Mouse (Mus musculus) intestine, embryonic 15.5 days (tissue): ENCODE data around the gene Gapvd1. TPM values are rescaled to one million over a fixed set of nuclear protein-coding genes. Genes with fewer than 3 reads are reported as not detected.
"Not testable (repeated sequence)": the region's sequence is repeated elsewhere in the genome, so short reads cannot be mapped to it uniquely, and the experiment has no call there.

Experiments used
- ATAC-seq: fragments of 200-750 bp; cut with Nextera tagmentation; 2 replicates; pipeline ENCODE4 v1.8.0; 2017; ENCODE audit warnings: moderate TSS enrichment, moderate library complexity
- H3K27ac ChIP-seq: fragments of 300-500 bp; sonication (generic); 2 replicates; pipeline ENCODE4 v1.5.1; 2015; ENCODE audit warnings: mild to moderate bottlenecking, inconsistent platforms
- H3K27me3 ChIP-seq: fragments of 300-500 bp; sonication (generic); replicated peaks from 2 replicates; pipeline ENCODE4 v1.6.1; 2015; ENCODE audit warnings: inconsistent platforms
- H3K36me3 ChIP-seq: fragments of 300-500 bp; sonication (generic); 2 replicates; pipeline ENCODE4 v1.6.1; 2015; ENCODE audit warnings: inconsistent platforms
- H3K4me1 ChIP-seq: fragments of 300-500 bp; sonication (generic); replicated peaks from 2 replicates; pipeline ENCODE4 v1.6.1; 2015; ENCODE audit warnings: inconsistent platforms
- H3K4me2 ChIP-seq: fragments of 300-500 bp; sonication (generic); replicated peaks from 2 replicates; pipeline ENCODE4 v1.6.1; 2015; ENCODE audit warnings: mild to moderate bottlenecking, inconsistent platforms
- H3K4me3 ChIP-seq: fragments of 300-500 bp; sonication (generic); replicated peaks from 2 replicates; pipeline ENCODE4 v1.5.1; 2015; ENCODE audit warnings: inconsistent platforms
- H3K9ac ChIP-seq: fragments of 300-500 bp; sonication (generic); 2 replicates; pipeline ENCODE4 v1.6.1; 2015; ENCODE audit warnings: inconsistent platforms
- H3K9me3 ChIP-seq: fragments of 300-500 bp; sonication (generic); 2 replicates; pipeline ENCODE4 v1.6.1; 2016; ENCODE audit warnings: inconsistent platforms
- WGBS: fragments of 180-500 bp; shearing (Covaris S2); methylation state at CpG from one replicate; pipeline ENCODE4 v1.1.7; 2015; 5-methylcytosine and 5-hydroxymethylcytosine counted together
- polyA plus RNA-seq: library from polyadenylated mRNA; unstranded; fragments of >200 nt; fragmentation: Nextera tagmentation; extraction: Ambion mirVana; gene quantifications from 2 replicates; pipeline ENCODE4 v1.2.1, GENCODE M21; 2015

Gapvd1 gene
- polyA plus RNA-seq, 1 experiment from 2014 or later: 69.5 TPM

DNA sequence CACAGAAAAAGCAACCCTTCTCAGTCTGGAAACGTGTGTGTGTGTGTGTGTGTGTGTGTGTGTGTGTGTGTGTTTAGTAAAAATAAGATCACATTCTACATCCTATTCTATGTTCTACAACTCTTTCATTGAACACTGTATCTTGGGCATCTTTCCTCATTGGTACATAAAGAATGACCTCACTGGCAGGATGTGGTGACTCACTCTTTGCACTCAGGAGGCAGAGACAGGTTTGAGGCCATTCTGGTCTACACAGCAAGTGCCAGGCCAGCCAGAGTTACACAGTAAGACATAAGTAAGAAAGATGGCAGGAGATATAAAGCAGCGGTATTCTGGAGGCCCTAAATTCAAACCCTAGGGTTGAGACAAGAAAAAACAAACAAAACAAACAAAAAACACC, 7.8 kb upstream of the Gapvd1 start:
- H3K27ac ChIP-seq: no peak overlapping the region
- WGBS: 66% methylated on average over 2 of the region's 2 CpGs
- no peaks in the 10 kb centered on the region for H3K36me3 ChIP-seq
- no peak overlapping the region for H3K4me3 ChIP-seq
- no peak overlapping the region for H3K4me2 ChIP-seq
- no peak for ATAC-seq
- no peak overlapping the region for H3K9ac ChIP-seq
- no peaks in the 10 kb centered on the region for H3K4me1 ChIP-seq
- H3K27me3 ChIP-seq: no peaks in the 10 kb centered on the region
- H3K9me3 ChIP-seq: no peaks in the 10 kb centered on the region

DNA sequence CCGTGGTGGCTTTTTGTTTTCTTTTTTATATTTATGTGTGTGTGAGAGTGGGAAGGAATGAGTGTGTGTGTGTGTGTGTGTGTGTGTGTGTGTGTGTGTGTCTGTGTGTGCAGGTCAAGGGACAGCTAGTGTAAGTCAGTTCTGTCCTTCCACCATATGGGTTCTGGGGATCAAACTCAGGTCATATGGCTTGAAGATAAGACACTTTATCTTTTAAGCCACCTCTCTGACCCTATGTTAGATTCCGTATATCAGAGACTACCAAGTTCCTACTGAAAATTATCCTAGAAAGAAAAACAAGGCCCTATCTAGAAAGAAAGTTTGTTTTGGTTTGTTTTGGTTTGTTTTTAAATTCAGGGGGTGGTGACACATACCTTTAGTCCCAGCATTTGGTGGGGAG, 7.1 kb upstream of the Gapvd1 start:
- no peaks in the 10 kb centered on the region for H3K4me1 ChIP-seq
- ATAC-seq: no peak
- H3K27me3 ChIP-seq: no peaks in the 10 kb centered on the region
- H3K36me3 ChIP-seq: no peaks in the 10 kb centered on the region
- H3K9me3 ChIP-seq: no peaks in the 10 kb centered on the region
- H3K9ac ChIP-seq: no peak overlapping the region
- H3K4me2 ChIP-seq: no peak overlapping the region
- H3K27ac ChIP-seq: no peak overlapping the region
- no peak overlapping the region for H3K4me3 ChIP-seq
- 74% methylated on average over 2 of the region's 2 CpGs for WGBS

DNA sequence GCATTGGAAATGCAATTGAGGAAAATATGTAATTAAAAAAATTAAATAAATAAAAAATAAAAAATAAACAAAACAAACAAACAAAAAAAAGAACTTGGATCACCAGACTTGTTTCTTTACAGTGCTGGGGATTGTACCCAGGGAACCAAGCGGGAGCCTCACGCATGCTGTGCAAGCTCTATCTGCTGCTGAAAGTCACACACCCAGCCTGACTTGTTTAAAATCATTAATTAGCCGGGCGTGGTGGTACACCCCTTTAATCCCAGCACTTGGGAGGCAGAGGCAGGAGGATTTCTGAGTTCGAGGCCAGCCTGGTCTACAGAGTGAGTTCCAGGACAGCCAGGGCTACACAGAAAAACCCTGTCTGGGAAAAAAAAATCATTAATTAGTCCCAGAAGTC, 6.2 kb upstream of the Gapvd1 start:
- H3K4me3 ChIP-seq, H3K4me1 ChIP-seq, ATAC-seq, H3K27ac ChIP-seq, H3K9me3 ChIP-seq, H3K9ac ChIP-seq, H3K36me3 ChIP-seq, H3K4me2 ChIP-seq, H3K27me3 ChIP-seq: not testable (repeated sequence)
- 88% methylated on average over 5 of the region's 5 CpGs for WGBS

DNA sequence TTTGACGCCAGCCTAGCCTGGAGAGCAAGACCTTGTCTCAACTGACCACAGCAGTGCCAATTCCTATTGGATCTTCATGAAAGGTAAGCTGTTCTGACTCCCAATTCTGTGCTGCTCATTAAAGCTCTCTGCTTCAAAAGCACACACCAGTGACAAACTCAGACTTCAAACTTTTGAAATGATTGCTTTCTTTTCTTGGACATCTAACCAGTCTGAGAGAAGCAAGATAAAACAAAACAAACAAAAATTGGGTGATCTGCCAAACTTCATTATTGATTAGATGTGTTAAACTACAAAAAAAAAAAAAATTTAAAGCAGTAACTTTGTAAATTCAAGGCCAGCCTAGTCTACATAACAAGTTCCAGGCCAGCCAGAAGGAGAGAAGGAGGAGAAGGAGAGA, 2.3 kb upstream of the Gapvd1 start:
- no peak for ATAC-seq
- H3K4me3 ChIP-seq: no peak overlapping the region
- no peaks in the 10 kb centered on the region for H3K27me3 ChIP-seq
- no peak overlapping the region for H3K27ac ChIP-seq
- H3K36me3 ChIP-seq: no peaks in the 10 kb centered on the region
- H3K4me2 ChIP-seq: no peak overlapping the region
- no peak overlapping the region for H3K9ac ChIP-seq
- H3K4me1 ChIP-seq: peaks cover 6% of the 10 kb centered on the region; the same call in 1 of the 2 replicates
- no peaks in the 10 kb centered on the region for H3K9me3 ChIP-seq
- WGBS: 74% methylated on average over 1 of the region's 1 CpGs

DNA sequence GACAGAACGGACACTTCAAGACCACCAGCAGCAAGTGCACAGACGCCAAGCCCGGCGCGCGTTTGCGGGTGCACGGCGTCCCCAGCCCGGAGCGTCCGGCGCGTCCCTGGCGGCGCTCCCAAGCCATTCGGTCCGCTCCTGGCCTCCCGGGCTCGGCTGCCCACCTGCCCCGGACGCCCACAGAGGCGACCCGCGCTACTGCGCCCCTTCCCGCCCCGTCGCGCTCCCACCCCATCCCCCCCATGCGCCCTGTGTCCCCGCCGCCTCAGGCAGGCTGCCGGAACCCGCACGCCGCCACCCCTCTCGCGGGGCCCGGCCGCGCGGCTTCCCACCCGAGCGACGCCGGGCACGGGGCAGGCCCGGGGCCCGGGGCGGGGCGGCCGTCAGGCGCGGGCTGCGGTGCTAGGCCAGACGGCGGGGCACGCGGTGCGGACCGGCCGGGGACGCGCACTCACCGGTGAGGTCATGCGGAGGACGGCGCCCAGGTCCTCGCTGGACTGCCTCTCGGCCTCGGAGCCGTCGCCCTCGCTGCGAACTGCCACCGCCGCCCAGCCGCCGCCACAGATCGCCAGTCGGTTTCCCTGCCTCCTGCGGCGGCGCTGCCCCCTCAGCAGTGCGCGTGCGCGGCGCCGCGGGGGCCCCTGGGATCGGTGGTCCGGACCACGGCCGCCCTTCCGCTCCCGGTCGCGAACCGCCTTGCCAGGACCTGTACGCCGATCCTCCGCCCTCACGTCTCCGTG, 1.1 kb downstream of the Gapvd1 start:
- Histone ChIP-seq H3K27ac (peak overlapping the region; percentile 93), H3K9ac (peak overlapping the region; percentile 98), H3K9me3 (no peaks in the 10 kb centered on the region), H3K36me3 (no peaks in the 10 kb centered on the region), H3K4me1 (peaks cover 10% of the 10 kb centered on the region; the same call in 1 of the 2 replicates), H3K4me2 (peak overlapping the region; percentile 72), H3K4me3 (peak overlapping the region; percentile 93), H3K27me3 (no peaks in the 10 kb centered on the region)
- peak; percentile 98 for ATAC-seq
- under 1% methylated on average over 73 of the region's 106 CpGs for WGBS

DNA sequence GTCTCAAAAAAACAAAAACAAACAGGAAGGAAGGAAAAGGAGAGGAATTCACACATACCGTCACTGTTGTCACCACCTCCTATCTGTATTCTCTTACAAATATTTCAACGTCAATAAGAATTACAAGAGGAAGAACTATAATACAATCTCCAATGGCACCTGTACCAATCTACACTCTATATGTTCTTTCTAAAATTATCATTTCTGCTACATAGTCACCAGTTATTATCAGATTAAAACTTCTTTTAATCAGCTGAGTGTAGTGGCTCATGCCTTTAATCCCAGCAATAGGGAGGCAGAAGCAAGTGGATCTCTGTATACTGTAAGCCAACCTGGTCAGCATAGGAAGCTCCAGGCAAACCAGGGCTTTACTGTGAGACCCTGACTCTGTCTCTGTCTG, 4.8 kb downstream of the Gapvd1 start:
- Histone ChIP-seq H3K27me3 (no peaks in the 10 kb centered on the region), H3K27ac (no peak overlapping the region), H3K4me2 (no peak overlapping the region), H3K9me3 (no peaks in the 10 kb centered on the region), H3K4me1 (peaks cover 9% of the 10 kb centered on the region; the same call in 1 of the 2 replicates), H3K4me3 (no peak overlapping the region), H3K36me3 (no peaks in the 10 kb centered on the region), H3K9ac (no peak overlapping the region)
- 79% methylated on average over 2 of the region's 2 CpGs for WGBS
- ATAC-seq: no peak

DNA sequence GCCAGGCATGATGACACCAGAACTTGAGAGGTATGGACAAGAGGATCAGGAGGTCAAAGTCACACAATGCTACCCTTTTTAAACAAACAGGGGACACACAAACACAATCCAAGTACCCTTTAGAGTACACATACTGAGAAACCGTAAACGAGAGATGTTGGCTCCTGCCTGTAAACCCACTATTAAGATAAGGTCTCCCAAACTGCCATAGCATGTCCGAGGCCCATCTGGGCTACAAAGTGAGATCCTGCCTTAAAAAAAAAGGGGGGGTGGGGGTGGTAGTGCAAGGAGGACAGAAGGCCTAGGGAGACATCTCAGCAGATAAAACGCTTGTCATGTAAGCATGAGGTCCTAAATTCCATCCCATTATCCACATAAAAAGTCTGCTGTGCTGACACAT, 6.6 kb downstream of the Gapvd1 start:
- no peak for ATAC-seq
- Histone ChIP-seq H3K27ac (no peak overlapping the region), H3K27me3 (no peaks in the 10 kb centered on the region), H3K9ac (no peak overlapping the region), H3K9me3 (no peaks in the 10 kb centered on the region), H3K4me3 (no peak overlapping the region), H3K36me3 (0 out of 2 replicates have a peak, but pooled peaks cover 3% of the 10 kb centered on the region), H3K4me2 (no peak overlapping the region), H3K4me1 (peaks cover 5% of the 10 kb centered on the region; the same call in 1 of the 2 replicates)
- WGBS: 73% methylated on average over 4 of the region's 4 CpGs

DNA sequence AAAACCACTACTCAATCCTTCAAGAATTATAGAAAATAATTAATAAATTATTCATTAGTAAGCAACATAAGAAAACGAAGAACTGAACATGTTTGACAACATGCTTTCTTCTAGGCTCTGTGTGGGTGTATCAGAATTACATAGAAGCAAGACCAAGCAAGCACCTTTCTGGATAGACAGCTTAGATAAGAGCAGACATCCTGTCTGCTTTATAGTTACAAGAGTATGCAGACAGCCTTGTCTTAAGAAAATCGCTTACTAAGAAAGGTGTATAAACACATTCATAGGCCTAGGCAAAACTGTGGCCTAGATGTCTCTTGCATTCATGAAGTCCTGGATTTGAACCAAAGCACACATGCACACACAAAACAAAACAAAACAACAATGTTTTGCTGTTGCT, 9.4 kb downstream of the Gapvd1 start:
- H3K9me3 ChIP-seq: no peaks in the 10 kb centered on the region
- no peak overlapping the region for H3K9ac ChIP-seq
- H3K4me3 ChIP-seq: no peak overlapping the region
- WGBS: 87% methylated on average over 2 of the region's 2 CpGs
- H3K4me2 ChIP-seq: no peak overlapping the region
- H3K36me3 ChIP-seq: 0 out of 2 replicates have a peak, but pooled peaks cover 3% of the 10 kb centered on the region
- no peaks in the 10 kb centered on the region for H3K27me3 ChIP-seq
- no peak for ATAC-seq
- no peaks in the 10 kb centered on the region for H3K4me1 ChIP-seq
- no peak overlapping the region for H3K27ac ChIP-seq

DNA sequence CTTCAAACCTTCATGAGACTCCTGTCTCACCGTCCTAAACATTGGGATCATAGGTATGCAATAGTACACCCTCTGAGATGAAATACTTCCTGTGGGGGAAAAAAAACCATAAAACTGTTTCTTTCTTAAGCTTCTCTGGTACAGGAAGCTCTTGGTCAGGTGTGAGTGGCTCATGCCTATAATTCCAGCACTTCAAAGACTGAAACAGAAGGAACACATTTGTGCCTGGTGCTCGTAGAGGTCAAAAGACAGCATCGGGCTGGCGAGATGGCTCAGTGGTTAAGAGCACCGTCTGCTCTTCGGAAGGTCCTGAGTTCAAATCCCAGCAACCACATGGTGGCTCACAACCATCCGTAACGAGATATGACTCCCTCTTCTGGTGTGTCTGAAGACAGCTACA, 10.6 kb downstream of the Gapvd1 start:
- 92% methylated on average over 8 of the region's 8 CpGs for WGBS
- 0 out of 2 replicates have a peak, but pooled peaks cover 3% of the 10 kb centered on the region for H3K36me3 ChIP-seq
- no peak overlapping the region for H3K4me2 ChIP-seq
- no peak overlapping the region for H3K9ac ChIP-seq
- H3K4me3 ChIP-seq: no peak overlapping the region
- H3K27ac ChIP-seq: no peak overlapping the region
- H3K27me3 ChIP-seq: no peaks in the 10 kb centered on the region
- no peak for ATAC-seq
- H3K9me3 ChIP-seq: no peaks in the 10 kb centered on the region
- no peaks in the 10 kb centered on the region for H3K4me1 ChIP-seq

DNA sequence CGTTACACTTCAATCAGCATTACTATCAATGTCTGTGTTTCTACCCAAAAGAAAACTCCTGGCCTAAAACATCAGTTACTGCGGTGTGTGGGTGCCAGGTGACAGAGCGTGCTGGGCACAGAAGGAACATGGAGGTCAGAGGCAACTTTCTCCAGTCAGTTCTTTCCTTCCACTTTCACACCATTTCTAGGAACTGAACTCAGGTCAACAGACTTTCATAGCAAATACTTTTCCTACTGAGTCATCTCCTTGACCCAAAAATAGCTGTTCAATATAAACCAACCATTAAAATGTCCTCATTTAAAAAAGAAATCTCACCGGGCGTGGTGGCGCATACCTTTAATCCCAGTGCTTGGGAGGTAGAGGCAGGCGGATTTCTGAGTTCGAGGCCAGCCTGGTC, 12.4 kb downstream of the Gapvd1 start:
- H3K4me1 ChIP-seq: no peaks in the 10 kb centered on the region
- H3K36me3 ChIP-seq: 0 out of 2 replicates have a peak, but pooled peaks cover 3% of the 10 kb centered on the region
- no peak overlapping the region for H3K9ac ChIP-seq
- no peak overlapping the region for H3K4me3 ChIP-seq
- no peak overlapping the region for H3K4me2 ChIP-seq
- WGBS: 87% methylated on average over 8 of the region's 8 CpGs
- no peak overlapping the region for H3K27ac ChIP-seq
- no peak for ATAC-seq
- no peaks in the 10 kb centered on the region for H3K27me3 ChIP-seq
- H3K9me3 ChIP-seq: no peaks in the 10 kb centered on the region

DNA sequence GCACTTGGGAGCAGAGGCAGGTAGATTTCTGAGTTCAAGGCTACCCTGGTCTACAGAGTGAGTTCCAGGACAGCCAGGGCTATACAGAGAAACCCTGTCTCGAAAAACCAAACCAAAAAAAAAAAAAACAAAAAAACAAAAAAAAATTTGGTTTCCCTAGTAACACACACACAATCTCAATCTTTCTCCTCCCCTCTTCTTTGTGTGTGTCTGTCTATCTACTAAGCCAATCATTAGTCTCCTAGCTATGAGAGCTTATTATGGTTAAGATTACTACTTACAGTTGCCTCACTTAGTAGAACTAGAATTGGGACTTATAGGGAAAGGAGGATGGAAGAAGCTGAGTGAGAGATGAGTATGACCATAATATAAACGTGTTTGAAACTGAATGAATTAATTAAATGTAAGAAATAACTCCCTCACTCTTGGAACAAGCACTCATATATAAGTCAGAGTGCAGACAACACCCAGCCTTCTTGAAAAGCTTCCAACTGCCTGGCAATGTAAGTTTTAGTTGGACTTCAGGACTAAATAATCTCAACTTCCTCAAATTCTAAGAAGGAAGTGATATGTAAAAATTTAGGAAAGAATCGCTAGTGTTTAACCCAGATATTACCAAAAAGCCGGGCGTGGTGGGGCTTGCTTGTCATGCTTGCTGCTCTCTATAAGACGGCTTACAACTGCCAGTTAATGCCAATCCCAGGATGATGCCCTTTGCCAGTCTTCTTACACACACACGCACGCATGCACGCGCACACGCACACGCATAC, 13.5 kb downstream of the Gapvd1 start:
- Histone ChIP-seq H3K27ac (no peak overlapping the region), H3K4me2 (no peak overlapping the region), H3K4me3 (no peak overlapping the region), H3K27me3 (no peaks in the 10 kb centered on the region), H3K9me3 (no peaks in the 10 kb centered on the region), H3K9ac (no peak overlapping the region), H3K36me3 (0 out of 2 replicates have a peak, but pooled peaks cover 3% of the 10 kb centered on the region), H3K4me1 (no peaks in the 10 kb centered on the region)
- WGBS: 89% methylated on average over 12 of the region's 12 CpGs
- ATAC-seq: no peak

DNA sequence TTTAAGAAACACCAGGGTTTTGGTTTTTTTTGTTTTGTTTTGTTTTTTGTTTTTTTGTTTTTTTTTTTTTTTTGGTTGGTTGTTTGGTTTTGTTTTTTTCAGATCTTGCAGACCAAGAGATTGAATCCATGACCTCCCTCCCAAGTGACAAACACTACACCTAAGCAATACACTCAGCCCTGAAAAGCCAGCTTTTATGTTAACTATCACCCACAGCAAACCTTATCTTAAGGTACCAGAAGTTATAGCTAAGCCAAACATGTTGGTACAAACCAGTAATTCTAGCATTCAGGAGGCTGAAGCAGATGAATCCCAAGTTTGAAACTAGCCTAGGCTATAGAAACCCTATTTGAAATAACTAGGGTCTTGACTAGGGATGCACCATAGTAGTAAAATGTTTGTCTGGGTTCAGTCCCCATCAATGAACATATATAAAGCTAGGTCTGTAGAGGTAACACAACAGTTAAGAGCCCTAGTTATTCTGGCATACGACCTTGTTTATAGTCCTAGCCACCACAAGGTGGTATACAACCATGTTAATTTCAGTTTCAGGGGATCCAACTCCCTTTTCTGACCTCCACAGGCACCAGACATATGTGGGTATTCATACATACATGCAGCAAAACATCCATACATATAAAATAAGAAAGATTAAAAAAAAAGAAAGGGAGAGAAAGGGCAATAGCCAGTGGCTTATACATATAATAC, 15.2 kb downstream of the Gapvd1 start:
- no peak; the same call in 1 of the 2 replicates for ATAC-seq
- Histone ChIP-seq H3K4me1 (no peaks in the 10 kb centered on the region), H3K4me3 (no peak overlapping the region), H3K27ac (no peak overlapping the region), H3K36me3 (0 out of 2 replicates have a peak, but pooled peaks cover 3% of the 10 kb centered on the region), H3K4me2 (no peak overlapping the region), H3K9ac (no peak overlapping the region), H3K27me3 (no peaks in the 10 kb centered on the region), H3K9me3 (no peaks in the 10 kb centered on the region)
- 83% methylated on average over 1 of the region's 1 CpGs for WGBS
